Comparison of ENCODE assay signal across 11 mouse cellular contexts in genomic region chr6:33738857-33739291, GRCm38 (mm10).
DNase-seq lines count a peak whose midpoint lies in the region; ATAC-seq lines count a peak whose summit lies in the region.
"Had no signal": no experiment of that assay in that cellular context is flagged by ENCODE, and none has a peak within 500 bp of the region (broad histone marks: within the 10 kb centered on the region; RNA-seq: fewer than 3 reads in every experiment).

No protein-coding gene starts in this region.

- H3K9ac ChIP-seq in forebrain, embryonic 16.5 days (replicated peaks; ENCODE audit: low read depth, low read length) = no peak overlapping the region
- no peak overlapping the region for H3K9ac ChIP-seq in limb, embryonic 11.5 days (ENCODE audit: low read length)
- H3K9ac ChIP-seq in neural tube, embryonic 12.5 days = no peak overlapping the region
- H3K9ac ChIP-seq: heart, embryonic 15.5 days had no signal

- H3K4me1 ChIP-seq in forebrain, embryonic 16.5 days (replicated peaks; ENCODE audit: control insufficient read depth, insufficient read depth, low read length) = peaks cover 20% of the 10 kb centered on the region
- H3K4me1 ChIP-seq in limb, embryonic 11.5 days (ENCODE audit: control insufficient read depth, insufficient read depth, low read length) = peaks cover 5% of the 10 kb centered on the region; the same call in 1 of the 2 replicates
- H3K4me1 ChIP-seq in neural tube, embryonic 12.5 days = peaks cover 15% of the 10 kb centered on the region
- H3K4me1 ChIP-seq: heart, embryonic 15.5 days had no signal

- peak overlapping the region; percentile 81 for H3K27ac ChIP-seq in forebrain, embryonic 16.5 days (ENCODE audit: low read length)
- H3K27ac ChIP-seq in limb, embryonic 11.5 days (replicated peaks; ENCODE audit: low read depth, low read length) = peak overlapping the region; percentile 64; the same call in 1 of the 2 replicates
- 0 out of 2 replicates have a peak overlapping the region, but pooled peaks have one; percentile 37 for H3K27ac ChIP-seq in neural tube, embryonic 12.5 days
- H3K27ac ChIP-seq: heart, embryonic 15.5 days had no signal

- no peak overlapping the region for H3K4me2 ChIP-seq in forebrain, embryonic 16.5 days (ENCODE audit: low read length)
- H3K4me2 ChIP-seq in limb, embryonic 11.5 days (ENCODE audit: low read depth, severe bottlenecking) = no peak overlapping the region
- H3K4me2 ChIP-seq in neural tube, embryonic 12.5 days (replicated peaks) = no peak overlapping the region
- H3K4me2 ChIP-seq: heart, embryonic 15.5 days; liver, embryonic 11.5 days had no signal

- DNase-seq in limb, embryonic 11.5 days (ENCODE audit: low spot score) = peak; percentile 51
- no peak for DNase-seq in gastrocnemius, postnatal 25 days
- no peak for DNase-seq in kidney, adult 11 months
- no peak for DNase-seq in heart, adult 18-20 months
- no peak for DNase-seq in thymus, postnatal 36 days
- DNase-seq: lung, postnatal 4 days had no signal

- no peak overlapping the region for H3K4me3 ChIP-seq in forebrain, embryonic 16.5 days (replicated peaks; ENCODE audit: low read length)
- H3K4me3 ChIP-seq in limb, embryonic 11.5 days (ENCODE audit: low read depth, low read length) = no peak overlapping the region
- H3K4me3 ChIP-seq in neural tube, embryonic 12.5 days = no peak overlapping the region
- H3K4me3 ChIP-seq: heart, embryonic 15.5 days had no signal

- 0 out of 2 replicates have a peak, but pooled peaks have one; percentile 29 for ATAC-seq in common myeloid progenitor, adult 5-6 weeks (replicated peaks; ENCODE audit: low read depth, poor library complexity, severe bottlenecking)
- ATAC-seq in forebrain, embryonic 16.5 days = peak; percentile 73
- peak; percentile 70; the same call in 1 of the 2 replicates for ATAC-seq in limb, embryonic 11.5 days (ENCODE audit: insufficient number of reproducible peaks, low FRiP score, low TSS enrichment, low read depth)
- ATAC-seq in neural tube, embryonic 12.5 days (ENCODE audit: low FRiP score, low read depth) = peak; percentile 81

- peaks cover 11% of the 10 kb centered on the region for H3K9me3 ChIP-seq in forebrain, embryonic 16.5 days (ENCODE audit: control insufficient read depth, low read length)
- H3K9me3 ChIP-seq in limb, embryonic 11.5 days (ENCODE audit: control insufficient read depth, low read length) = no peaks in the 10 kb centered on the region
- peaks cover 7% of the 10 kb centered on the region; the same call in 1 of the 2 replicates for H3K9me3 ChIP-seq in neural tube, embryonic 12.5 days
- H3K9me3 ChIP-seq: heart, embryonic 15.5 days had no signal

- no peaks in the 10 kb centered on the region for H3K27me3 ChIP-seq in forebrain, embryonic 16.5 days (replicated peaks; ENCODE audit: control insufficient read depth, insufficient read depth, low read length)
- no peaks in the 10 kb centered on the region for H3K27me3 ChIP-seq in limb, embryonic 11.5 days (ENCODE audit: control insufficient read depth, insufficient read depth, low read length)
- H3K27me3 ChIP-seq in neural tube, embryonic 12.5 days (replicated peaks) = no peaks in the 10 kb centered on the region
- H3K27me3 ChIP-seq: heart, embryonic 15.5 days had no signal

- H3K36me3 ChIP-seq in forebrain, embryonic 16.5 days (ENCODE audit: control insufficient read depth, insufficient read depth) = no peaks in the 10 kb centered on the region
- no peaks in the 10 kb centered on the region for H3K36me3 ChIP-seq in limb, embryonic 11.5 days (ENCODE audit: control insufficient read depth, insufficient read depth, low read length)
- H3K36me3 ChIP-seq in neural tube, embryonic 12.5 days = no peaks in the 10 kb centered on the region
- H3K36me3 ChIP-seq: heart, embryonic 15.5 days had no signal

- WGBS in forebrain, embryonic 16.5 days = 3% methylated on average over 3 of the region's 3 CpGs
- WGBS in limb, embryonic 11.5 days = 43% methylated on average over 3 of the region's 3 CpGs
- WGBS in neural tube, embryonic 12.5 days = 25% methylated on average over 3 of the region's 3 CpGs

Comparison
In these comparisons a context has a peak if more than half of its experiments do, and no peak if none do; other contexts are left out.
1. ATAC-seq: peak in every context shown above with its lines; median percentile 81 in neural tube, embryonic 12.5 days; 73 in forebrain, embryonic 16.5 days; 70 in limb, embryonic 11.5 days; 29 in common myeloid progenitor, adult 5-6 weeks.